Mouse (Mus musculus) brain, embryonic 14.5 days (tissue): ENCODE results near the gene Gins2. TPM values are rescaled to one million over a fixed set of nuclear protein-coding genes. Genes with fewer than 3 reads are reported as not detected.

ENCODE experiments used
- DNase-seq: peaks from one replicate; pipeline ENCODE4 v3.0.0-alpha.2; 2011; ENCODE audit warnings: low read depth
- CTCF ChIP-seq: fragments of 200-500 bp; IDR thresholded peaks from 2 replicates; pipeline ENCODE4 v1.5.1; 2012; ENCODE audit warnings: inconsistent platforms, mild to moderate bottlenecking, moderate library complexity, borderline replicate concordance; ENCODE audit not compliant: insufficient read depth, insufficient read length; ENCODE audit errors: extremely low read depth
- POLR2A ChIP-seq: fragments of 200-500 bp; IDR thresholded peaks from 2 replicates; pipeline ENCODE4 v1.6.1; 2012; ENCODE audit warnings: mild to moderate bottlenecking, inconsistent platforms, borderline replicate concordance; ENCODE audit not compliant: poor library complexity, insufficient read depth, insufficient read length, severe bottlenecking; ENCODE audit errors: extremely low read depth
- polyA plus RNA-seq: library from polyadenylated mRNA; depleted of rRNA; stranded (reverse); fragments of >200 nt; gene quantifications from 2 replicates; pipeline ENCODE4 v1.2.3, GENCODE M21; 2012

The Gins2 gene
- polyA plus RNA-seq, 1 experiment: 22.9 TPM

GRCm38 (mm10) chr8:120549922-120550321, 39.2 kb downstream of the Gins2 start:
- TF ChIP-seq POLR2A (no peak), CTCF (no peak)
- DNase-seq: peak; percentile 90

- DNase-seq: peak; percentile 76
- TF ChIP-seq CTCF: no peak
- no peak for TF ChIP-seq POLR2A
These were observed 39.7 kb downstream of the Gins2 start for GRCm38 (mm10) chr8:120549321-120549921.

- DNase-seq: peak; percentile 83
- TF ChIP-seq CTCF: no peak
These were observed 40.8 kb downstream of the Gins2 start for GRCm38 (mm10) chr8:120548313-120548761.

GRCm38 (mm10) chr8:120547562-120547961, 41.5 kb downstream of the Gins2 start:
- TF ChIP-seq CTCF (no peak), POLR2A (no peak)
- no peak for DNase-seq

- no peak for DNase-seq
- no peak for TF ChIP-seq POLR2A
- no peak for TF ChIP-seq CTCF
These were observed 44.9 kb downstream of the Gins2 start for GRCm38 (mm10) chr8:120544155-120544554.

GRCm38 (mm10) chr8:120543416-120544055, 45.6 kb downstream of the Gins2 start:
- DNase-seq: no peak
- no peak for TF ChIP-seq POLR2A
- no peak for TF ChIP-seq CTCF

- DNase-seq: no peak
- TF ChIP-seq CTCF (no peak), POLR2A (no peak)
These were observed 46.1 kb downstream of the Gins2 start for GRCm38 (mm10) chr8:120542995-120543394.

- TF ChIP-seq POLR2A (no peak), CTCF (no peak)
- DNase-seq: no peak
These were observed 49.1 kb downstream of the Gins2 start for GRCm38 (mm10) chr8:120539775-120540625.

- no peak for TF ChIP-seq CTCF
- TF ChIP-seq POLR2A: no peak
- DNase-seq: no peak
These were observed 49.7 kb downstream of the Gins2 start for GRCm38 (mm10) chr8:120539381-120539774.

GRCm38 (mm10) chr8:120538397-120539240, 50.5 kb downstream of the Gins2 start:
- peak; percentile 90 for DNase-seq
- TF ChIP-seq CTCF (peak; percentile 15; the same call in 1 of the 2 replicates), POLR2A (no peak)

- TF ChIP-seq CTCF: no peak
- peak; percentile 30; the same call in 1 of the 2 replicates for TF ChIP-seq POLR2A
- DNase-seq: peak; percentile 95
These were observed 51.2 kb downstream of the Gins2 start for GRCm38 (mm10) chr8:120537818-120538396.
